Mouse (Mus musculus): ENCODE measurements around the gene Hoxb9.

Gene Hoxb9

DNA sequence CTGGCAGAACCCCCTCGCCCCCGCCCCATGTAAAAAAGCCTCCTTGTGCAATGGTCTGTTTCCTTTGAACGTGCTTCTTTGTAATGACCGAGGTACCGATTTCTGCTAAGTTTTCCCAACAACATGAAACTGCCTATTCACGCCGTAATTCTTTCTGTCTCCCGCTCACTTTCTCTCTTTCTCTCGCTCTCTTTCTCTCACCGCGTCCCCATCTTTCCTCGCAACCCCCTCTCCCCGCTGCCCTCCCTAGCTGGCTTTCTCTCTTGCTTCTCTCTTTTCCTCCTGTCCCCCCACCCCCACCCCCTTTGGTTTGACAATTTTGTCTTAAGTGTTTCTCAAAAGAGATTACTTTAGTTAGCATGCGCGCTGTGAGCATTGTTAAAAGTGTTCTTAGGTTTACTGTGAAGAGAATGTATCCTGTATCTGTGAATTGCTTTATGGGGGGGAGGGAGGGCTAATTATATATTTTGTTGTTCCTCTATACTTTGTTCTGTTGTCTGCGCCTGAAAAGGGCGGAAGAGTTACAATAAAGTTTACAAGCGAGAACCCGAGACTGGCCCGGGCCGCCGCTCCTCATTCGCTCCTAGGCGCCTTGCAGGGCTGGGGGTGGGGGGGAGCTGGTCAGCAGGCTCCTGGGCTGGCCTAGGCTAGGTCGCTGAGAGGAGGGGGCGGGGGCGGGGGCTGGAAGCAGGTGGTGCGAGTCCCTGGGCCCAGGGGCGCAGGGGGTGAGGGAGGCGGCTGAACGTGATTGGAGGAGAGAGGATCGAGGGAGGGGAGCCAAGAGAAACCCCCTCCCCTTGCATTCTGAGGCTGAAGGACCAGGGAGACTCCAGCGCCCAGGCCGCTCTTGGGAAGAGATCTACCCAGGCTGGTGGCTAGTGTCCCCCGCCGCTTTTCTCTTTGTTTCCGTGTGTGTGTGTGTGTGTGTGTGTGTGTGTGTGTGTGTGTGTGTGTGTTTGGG is 13.8 kb downstream of the Hoxb9 start:
- DNase-seq (ENCODE audit: low spot score) = peak; percentile 20

DNA sequence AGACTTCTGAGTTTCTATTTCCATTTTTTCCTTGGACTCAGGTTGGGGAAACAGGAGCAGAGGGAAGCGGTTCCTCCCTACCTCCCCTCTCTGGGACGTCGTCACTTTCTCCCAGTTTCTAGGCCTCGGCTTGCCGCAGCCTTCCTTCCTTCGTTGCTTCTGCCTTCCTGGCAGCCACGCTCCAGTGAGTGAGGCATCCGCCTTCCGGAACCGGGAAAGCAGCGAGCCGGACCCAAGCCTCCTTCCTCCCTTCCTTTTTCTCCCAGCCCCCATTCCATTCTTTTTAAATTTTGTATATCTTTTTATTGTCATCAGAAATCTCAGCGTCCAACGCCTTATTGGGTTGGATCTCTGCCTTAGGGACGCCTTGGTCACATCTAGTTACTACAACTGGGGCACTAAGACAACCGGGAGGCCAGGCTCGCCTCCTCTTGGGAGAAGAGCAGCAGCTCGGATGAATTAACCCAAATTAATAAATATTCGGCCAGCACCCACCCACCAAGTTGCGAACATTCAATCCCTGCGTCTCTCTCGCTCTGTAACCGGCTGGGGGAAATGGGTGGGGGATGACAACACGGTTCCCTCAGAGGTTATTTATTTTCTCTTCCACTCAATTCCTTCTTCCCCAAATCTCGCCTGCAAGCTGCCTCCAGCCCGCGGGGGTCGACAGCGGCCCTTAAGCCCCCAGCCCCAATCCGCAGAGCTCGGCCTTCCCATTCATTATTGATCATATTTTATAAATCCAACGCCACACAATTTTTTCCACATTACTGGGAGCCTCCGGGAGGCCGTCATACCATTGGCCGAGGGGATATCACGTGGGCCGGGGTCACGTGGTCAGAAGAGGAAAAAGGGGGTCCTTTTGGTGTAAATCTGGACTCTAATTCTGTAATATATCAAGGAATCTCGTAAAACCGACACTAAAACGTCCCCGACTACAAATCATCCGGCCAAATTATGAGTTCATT is 14.8 kb downstream of the Hoxb9 start, which contains the start of gene Hoxb7:
Gene Hoxb7 (plus strand): TSS at position 853 of the 968 bp plus-strand sequence.
- peak; percentile 58 for DNase-seq (ENCODE audit: low spot score)

- peak; percentile 38 for DNase-seq (ENCODE audit: low spot score)
Observed at GRCm38 (mm10) chr11:96286739-96287385, 15.6 kb downstream of the Hoxb9 start.

- DNase-seq (ENCODE audit: low spot score) = no peak
Observed at GRCm38 (mm10) chr11:96287411-96287810, 16.2 kb downstream of the Hoxb9 start.

- no peak for DNase-seq (ENCODE audit: low spot score)
Observed at GRCm38 (mm10) chr11:96288455-96289221, 17.4 kb downstream of the Hoxb9 start.

- no peak for DNase-seq (ENCODE audit: low spot score)
Observed at GRCm38 (mm10) chr11:96289293-96289692, 18.0 kb downstream of the Hoxb9 start.

DNA sequence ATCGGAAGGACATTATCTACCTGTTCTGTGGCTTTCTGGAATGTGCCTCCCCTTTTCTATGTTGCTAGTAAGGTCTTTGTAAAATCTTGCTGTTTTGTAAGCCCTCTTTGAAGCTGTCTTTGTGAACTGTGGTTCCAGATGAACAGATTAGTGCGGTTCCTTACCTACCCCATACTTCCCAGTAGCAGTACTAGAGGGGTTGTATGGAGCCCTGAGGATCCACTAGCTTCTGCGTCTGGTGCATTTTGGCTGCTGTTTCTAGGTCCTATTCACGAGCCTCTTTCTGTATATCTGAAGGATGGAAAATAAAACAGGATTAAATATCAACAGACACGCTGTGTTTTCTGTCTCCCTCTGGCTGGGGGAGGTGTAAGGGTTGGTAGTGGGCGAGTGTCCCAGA is 18.6 kb downstream of the Hoxb9 start:
- DNase-seq (ENCODE audit: low spot score) = no peak

DNA sequence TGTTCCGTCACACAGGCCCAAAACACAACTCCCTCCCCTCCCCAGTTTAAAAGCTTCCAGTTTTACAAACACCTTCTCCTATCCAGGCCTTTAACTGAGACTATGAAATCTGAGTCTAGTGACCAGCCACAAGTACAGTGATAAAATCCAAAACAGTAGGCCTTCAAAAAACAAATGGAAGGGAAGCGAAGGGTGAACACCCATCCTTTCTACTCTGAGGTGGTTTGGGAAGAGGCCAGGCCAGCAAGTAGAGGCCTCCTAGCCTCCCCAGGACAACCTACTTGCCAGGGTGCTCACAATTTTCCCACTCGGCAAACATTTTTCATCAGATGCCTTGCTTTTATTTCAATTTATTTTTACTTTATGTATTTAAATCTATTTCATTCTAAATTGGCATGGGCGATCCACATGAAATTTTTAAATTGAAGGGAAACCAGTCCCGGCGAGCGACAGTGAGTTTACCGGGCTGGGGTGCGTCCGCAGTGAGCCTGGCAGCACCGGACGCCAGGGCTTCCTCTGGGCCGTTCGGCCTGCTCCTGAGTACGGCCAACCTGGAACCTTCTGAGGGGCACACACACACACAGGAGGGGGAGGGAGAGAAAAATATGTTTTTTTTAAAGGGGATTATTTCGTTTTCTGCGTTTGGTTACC is 19.6 kb downstream of the Hoxb9 start:
- DNase-seq (ENCODE audit: low spot score) = no peak

DNA sequence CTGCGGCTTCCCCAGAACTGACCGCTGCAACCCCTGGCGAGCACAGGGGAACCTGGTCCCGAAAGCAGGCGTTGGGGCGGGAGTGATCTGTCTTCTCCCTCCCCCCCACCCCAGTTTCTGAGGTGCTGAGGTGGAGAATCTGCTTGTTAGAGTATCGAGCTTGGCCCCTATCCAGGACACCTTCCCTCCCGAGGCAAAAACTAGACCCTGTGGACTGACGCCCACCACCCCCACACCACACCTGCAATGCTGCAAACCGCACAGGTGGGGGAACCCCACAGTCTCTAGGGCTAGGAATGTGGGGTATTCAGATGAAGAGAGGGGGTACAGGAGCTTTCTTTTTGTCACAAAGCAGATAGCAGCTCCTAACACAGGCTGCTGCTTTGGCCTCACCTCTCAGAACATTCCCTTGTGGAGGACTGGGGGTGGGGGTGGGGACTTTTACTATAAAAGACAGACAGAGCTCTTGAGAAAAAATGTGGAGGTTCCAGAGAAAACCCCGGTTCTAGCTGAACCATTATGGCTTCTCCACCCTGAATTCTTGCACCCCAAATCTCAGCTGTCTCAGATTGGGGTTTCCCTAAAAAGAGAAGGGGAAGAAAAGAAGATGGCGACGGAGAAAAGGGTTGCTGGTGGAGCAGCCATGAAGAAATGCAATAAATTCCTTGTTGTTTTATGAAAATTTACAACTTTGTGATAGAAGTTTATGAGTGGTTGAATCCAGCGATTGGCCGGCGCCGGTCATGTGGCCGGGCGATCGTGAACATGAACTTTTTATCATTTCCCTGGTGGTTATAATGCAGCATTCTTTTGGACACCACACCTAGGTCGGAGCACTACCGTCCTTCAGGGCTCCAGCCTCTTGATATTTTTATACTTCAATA is 20.7 kb downstream of the Hoxb9 start, which contains the start of gene Hoxb6:
Gene Hoxb6 (plus strand): TSS at position 796 of the 884 bp plus-strand sequence.
- no peak for DNase-seq (ENCODE audit: low spot score)

DNA sequence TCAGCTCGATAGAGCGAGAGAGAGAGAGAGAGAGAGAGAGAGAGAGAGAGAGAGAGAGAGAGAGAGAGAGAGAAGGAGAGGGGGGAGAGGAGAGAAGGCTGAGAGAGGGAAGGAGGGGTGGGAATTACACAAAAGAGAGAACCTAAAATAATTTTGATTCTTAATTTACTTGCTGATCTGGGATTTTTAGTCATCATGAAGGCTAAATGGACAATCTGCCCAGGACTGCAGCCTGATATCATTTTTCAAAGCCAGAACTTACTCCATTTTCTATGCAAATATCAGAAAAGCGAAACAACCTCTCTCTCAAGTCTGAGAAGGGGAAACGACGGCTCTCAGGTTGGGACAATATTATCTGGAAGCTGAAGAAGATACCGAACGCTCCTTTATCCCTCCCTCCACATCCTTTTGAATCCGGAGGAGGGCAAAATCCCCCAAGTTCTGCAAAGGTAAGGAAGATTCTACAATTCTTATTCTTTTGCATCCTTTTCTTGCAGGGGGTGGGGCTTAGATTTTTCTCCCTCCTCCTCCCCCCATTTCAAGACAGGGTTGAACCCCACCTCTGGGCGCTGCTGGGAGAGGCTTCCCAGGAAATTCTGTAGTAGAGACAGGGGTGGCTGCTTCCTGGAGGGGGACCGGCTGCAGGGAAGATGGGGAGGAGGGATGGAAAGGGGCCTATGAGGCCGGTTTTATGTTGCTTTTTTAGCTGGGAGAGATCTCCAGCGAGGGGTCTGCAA is 21.5 kb downstream of the Hoxb9 start:
- no peak for DNase-seq (ENCODE audit: low spot score)

- no peak for DNase-seq (ENCODE audit: low spot score)
Observed at GRCm38 (mm10) chr11:96293302-96293921, 22.2 kb downstream of the Hoxb9 start.

DNA sequence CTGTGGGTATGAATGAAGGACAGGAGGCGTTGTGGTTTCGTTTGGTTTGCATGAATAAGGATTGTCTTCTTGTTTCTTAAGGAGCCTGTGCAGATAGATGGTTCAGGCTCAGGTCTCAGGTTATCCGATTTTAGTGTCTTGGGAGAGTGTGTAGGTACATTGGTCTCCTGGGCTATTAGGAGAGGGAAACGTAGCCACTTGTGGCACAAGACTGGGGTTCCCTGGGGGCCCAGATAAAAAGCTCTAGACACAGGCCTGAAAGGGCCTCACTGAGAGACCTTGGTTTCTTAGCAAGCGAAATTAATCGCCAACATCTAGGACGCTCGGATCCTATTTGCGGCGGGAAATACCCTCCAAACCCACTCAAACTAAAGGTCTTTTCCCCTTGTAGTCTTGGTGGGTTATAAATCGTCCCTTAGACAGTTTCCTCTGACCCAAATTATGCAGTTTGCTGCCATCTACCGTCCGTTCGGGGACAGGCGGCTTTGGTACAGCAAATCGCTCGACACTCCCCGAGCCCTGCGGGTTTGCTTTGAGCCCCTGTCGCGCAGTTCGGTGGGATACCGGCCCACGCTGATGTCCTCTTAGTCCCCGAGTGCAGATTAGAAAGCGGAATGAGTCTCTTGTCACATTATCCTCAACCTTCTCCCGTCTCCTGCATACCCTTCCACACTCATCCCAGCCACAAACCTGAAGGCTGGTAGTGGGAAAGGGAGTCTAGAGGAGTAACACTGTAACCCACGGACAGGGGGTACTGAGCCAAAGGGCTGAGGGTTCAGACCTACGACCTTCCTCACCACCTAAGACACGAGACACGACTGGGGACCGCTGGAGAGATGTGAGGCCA is 23.2 kb downstream of the Hoxb9 start:
- peak; percentile 69 for DNase-seq (ENCODE audit: low spot score)

GRCm38 (mm10) chr11:96295092-96295835 is 24.0 kb downstream of the Hoxb9 start:
- no peak for DNase-seq (ENCODE audit: low spot score)

DNA sequence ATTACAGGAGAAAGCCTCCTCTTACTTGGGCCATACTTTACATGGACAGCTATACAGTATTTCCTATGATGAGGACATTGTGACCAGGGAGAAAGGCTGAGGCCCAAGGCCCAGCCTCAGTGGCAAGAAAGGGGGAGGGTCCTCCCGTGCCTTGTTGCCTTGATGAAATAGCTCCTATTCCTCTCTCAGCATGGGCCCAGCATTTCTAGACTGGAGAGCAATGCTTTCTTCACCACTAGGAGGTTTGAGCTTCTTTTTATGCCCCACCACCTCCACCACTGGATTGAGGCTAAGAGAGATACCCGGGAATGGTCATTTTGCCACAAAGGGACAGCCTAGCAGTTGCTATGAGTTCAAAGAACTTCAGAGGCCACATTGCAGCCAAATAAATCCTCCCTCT is 25.7 kb downstream of the Hoxb9 start:
- DNase-seq (ENCODE audit: low spot score) = no peak

DNA sequence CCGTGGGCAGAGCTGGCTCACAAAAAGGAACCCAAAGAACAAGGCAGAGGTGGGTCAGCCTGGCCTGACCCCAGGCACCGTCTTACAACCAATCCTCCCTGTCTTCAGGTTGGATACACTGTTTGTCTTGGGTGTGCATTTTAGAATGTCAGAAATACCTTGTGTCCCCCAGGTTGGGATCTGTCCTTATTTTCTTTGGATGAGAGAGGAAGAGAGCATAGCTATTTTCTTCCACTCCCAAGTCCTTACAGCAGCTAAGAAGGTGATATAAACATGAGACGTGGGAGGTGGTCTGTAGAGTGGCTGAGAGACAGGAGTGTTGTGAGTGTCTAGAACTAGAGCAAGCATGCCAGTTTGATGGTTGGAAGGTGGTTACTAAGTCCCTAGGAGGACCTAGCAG is 26.2 kb downstream of the Hoxb9 start:
- no peak for DNase-seq (ENCODE audit: low spot score)

DNA sequence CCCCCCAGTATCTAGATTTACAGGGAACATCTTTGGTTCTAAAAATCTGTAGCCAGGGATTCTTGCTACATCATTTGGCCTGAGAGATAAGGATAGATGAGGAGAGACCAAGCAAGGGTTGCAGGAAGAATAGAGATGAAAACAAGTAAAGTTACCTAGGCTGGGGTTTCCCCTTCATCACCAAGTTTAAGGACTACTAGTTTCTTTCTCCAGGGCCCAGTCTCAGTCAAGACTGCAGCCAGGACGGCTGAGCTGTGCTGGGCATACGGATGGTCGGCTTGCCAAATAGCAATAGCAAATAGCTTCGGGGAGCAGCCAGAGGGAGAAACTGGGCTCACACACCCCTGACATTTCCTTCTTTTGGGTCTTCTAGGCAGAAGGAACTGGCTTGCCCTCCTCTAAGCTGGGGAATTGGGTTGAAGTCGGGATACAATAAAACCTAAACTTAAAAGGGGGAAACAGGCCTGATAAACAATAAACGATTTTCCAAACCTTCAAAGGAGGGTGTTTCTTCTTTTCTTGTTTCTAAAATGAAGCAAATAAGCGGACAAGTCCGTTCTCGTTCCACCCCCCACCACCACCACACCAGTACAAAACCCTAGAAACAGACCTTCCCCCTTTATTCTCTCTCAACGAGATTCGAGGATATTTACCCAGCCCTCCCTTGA is 26.8 kb downstream of the Hoxb9 start:
- no peak for DNase-seq (ENCODE audit: low spot score)
